Mouse (Mus musculus) intestine, embryonic 14.5 days (tissue): Measurements from ENCODE around the gene Sox2. TPM values are rescaled to one million over a fixed set of nuclear protein-coding genes. Genes with fewer than 3 reads are reported as not detected.

ENCODE experiments used
- ATAC-seq: fragments of 200-750 bp; cut with Nextera tagmentation; replicated peaks from 2 replicates; pipeline ENCODE4 v1.8.0; 2017; ENCODE audit warnings: low read depth, moderate number of reproducible peaks, moderate TSS enrichment, moderate library complexity; ENCODE audit not compliant: low FRiP score, low TSS enrichment
- DNase-seq: peaks from one replicate; pipeline ENCODE4 v3.0.0-alpha.2; 2018; ENCODE audit warnings: low spot score
- H3K27ac ChIP-seq: fragments of 300-500 bp; sonication (generic); 2 replicates; pipeline ENCODE4 v1.5.1; 2014; ENCODE audit warnings: low read depth, mild to moderate bottlenecking, control low read depth
- H3K27me3 ChIP-seq: fragments of 300-500 bp; sonication (generic); replicated peaks from 2 replicates; pipeline ENCODE4 v1.6.1; 2014; ENCODE audit warnings: low read length, control low read depth; ENCODE audit not compliant: control insufficient read depth, insufficient read depth
- H3K36me3 ChIP-seq: fragments of 300-500 bp; sonication (generic); 2 replicates; pipeline ENCODE4 v1.6.1; 2014; ENCODE audit warnings: low read length, control low read depth; ENCODE audit not compliant: control insufficient read depth, insufficient read depth
- H3K4me1 ChIP-seq: fragments of 300-500 bp; sonication (generic); replicated peaks from 2 replicates; pipeline ENCODE4 v1.6.1; 2014; ENCODE audit warnings: low read length, control low read depth, mixed read lengths; ENCODE audit not compliant: control insufficient read depth, insufficient read depth
- H3K4me2 ChIP-seq: fragments of 300-500 bp; sonication (generic); 2 replicates; pipeline ENCODE4 v1.6.1; 2014; ENCODE audit warnings: low read length
- H3K4me3 ChIP-seq: fragments of 300-500 bp; sonication (generic); 2 replicates; pipeline ENCODE4 v1.5.1; 2014; ENCODE audit warnings: low read depth, low read length, control low read depth, mixed read lengths
- H3K9ac ChIP-seq: fragments of 300-500 bp; sonication (generic); 2 replicates; pipeline ENCODE4 v1.6.1; 2014; ENCODE audit warnings: mild to moderate bottlenecking, low read length
- H3K9me3 ChIP-seq: fragments of 300-500 bp; sonication (generic); 2 replicates; pipeline ENCODE4 v1.6.1; 2016; ENCODE audit warnings: low read length, control low read depth; ENCODE audit not compliant: control insufficient read depth
- WGBS: fragments of 180-500 bp; shearing (Covaris S2); extraction: QIAGEN DNeasy Blood & Tissue Kit; methylation state at CpG from one replicate; pipeline ENCODE4 v1.1.7; 2014; 5-methylcytosine and 5-hydroxymethylcytosine counted together
- polyA plus RNA-seq: library from polyadenylated mRNA; unstranded; fragments of >200 nt; fragmentation: Nextera tagmentation; extraction: Ambion mirVana; gene quantifications from 2 replicates; pipeline ENCODE4 v1.2.1, GENCODE M21; 2014

Sox2 gene
- polyA plus RNA-seq, 1 experiment from 2014 or later = 0.61 TPM

- peak overlapping the region; percentile 34 for H3K4me3 ChIP-seq
- under 1% methylated on average over 50 of the region's 50 CpGs for WGBS
- no peak overlapping the region for H3K27ac ChIP-seq
- H3K9ac ChIP-seq = no peak overlapping the region
- ATAC-seq (peak; percentile 29), DNase-seq (no peak)
- H3K4me1 ChIP-seq = 0 out of 2 replicates have a peak, but pooled peaks cover 7% of the 10 kb centered on the region
- no peaks in the 10 kb centered on the region for H3K36me3 ChIP-seq
- peak overlapping the region; percentile 55 for H3K4me2 ChIP-seq
- no peaks in the 10 kb centered on the region for H3K9me3 ChIP-seq
- peaks cover 98% of the 10 kb centered on the region for H3K27me3 ChIP-seq
Observed at GRCm38 (mm10) chr3:34648833-34649719, 1.1 kb upstream of the Sox2 start.

GRCm38 (mm10) chr3:34650621-34651361 lies 586 bp downstream of the Sox2 start:
- no peak overlapping the region for H3K27ac ChIP-seq
- peak overlapping the region; percentile 55 for H3K4me2 ChIP-seq
- peak overlapping the region; percentile 7; the same call in 1 of the 2 replicates for H3K9ac ChIP-seq
- no peaks in the 10 kb centered on the region for H3K9me3 ChIP-seq
- DNase-seq = peak; percentile 85
- peak; percentile 17; the same call in 1 of the 2 replicates for ATAC-seq
- H3K4me1 ChIP-seq = 0 out of 2 replicates have a peak, but pooled peaks cover 7% of the 10 kb centered on the region
- H3K36me3 ChIP-seq = no peaks in the 10 kb centered on the region
- H3K27me3 ChIP-seq = peaks cover 98% of the 10 kb centered on the region
- peak overlapping the region; percentile 34 for H3K4me3 ChIP-seq
- WGBS = under 1% methylated on average over 67 of the region's 67 CpGs

- WGBS = 3% methylated on average over 26 of the region's 26 CpGs
- peak overlapping the region; percentile 55 for H3K4me2 ChIP-seq
Observed at GRCm38 (mm10) chr3:34651486-34652170, 1.4 kb downstream of the Sox2 start.

GRCm38 (mm10) chr3:34652616-34653015 lies 2.4 kb downstream of the Sox2 start:
- no peak overlapping the region for H3K4me3 ChIP-seq
- H3K4me1 ChIP-seq = 0 out of 2 replicates have a peak, but pooled peaks cover 7% of the 10 kb centered on the region
- no peak for DNase-seq
- no peak overlapping the region for H3K9ac ChIP-seq
- H3K9me3 ChIP-seq = no peaks in the 10 kb centered on the region
- no peak overlapping the region for H3K4me2 ChIP-seq
- 1% methylated on average over 14 of the region's 14 CpGs for WGBS
- ATAC-seq = no peak
- H3K27ac ChIP-seq = no peak overlapping the region
- H3K27me3 ChIP-seq = peaks cover 98% of the 10 kb centered on the region
- H3K36me3 ChIP-seq = no peaks in the 10 kb centered on the region

More at GRCm38 (mm10) chr3:34651486-34652170, 1.4 kb downstream of the Sox2 start:
- Histone ChIP-seq H3K9ac (no peak overlapping the region; the same call in 1 of the 2 replicates), H3K4me1 (0 out of 2 replicates have a peak, but pooled peaks cover 7% of the 10 kb centered on the region), H3K4me3 (peak overlapping the region; percentile 34; the same call in 1 of the 2 replicates), H3K27ac (no peak overlapping the region), H3K36me3 (no peaks in the 10 kb centered on the region), H3K9me3 (no peaks in the 10 kb centered on the region), H3K27me3 (peaks cover 98% of the 10 kb centered on the region)
- DNase-seq (no peak), ATAC-seq (no peak)

- Histone ChIP-seq H3K4me1 (0 out of 2 replicates have a peak, but pooled peaks cover 7% of the 10 kb centered on the region), H3K27ac (no peak overlapping the region), H3K27me3 (peaks cover 98% of the 10 kb centered on the region), H3K4me2 (no peak overlapping the region; the same call in 1 of the 2 replicates), H3K9me3 (no peaks in the 10 kb centered on the region), H3K36me3 (no peaks in the 10 kb centered on the region), H3K9ac (no peak overlapping the region), H3K4me3 (0 out of 2 replicates have a peak overlapping the region, but pooled peaks have one; percentile 8)
- DNase-seq (no peak), ATAC-seq (no peak)
- 1% methylated on average over 26 of the region's 26 CpGs for WGBS
Observed at GRCm38 (mm10) chr3:34653235-34653976, 3.2 kb downstream of the Sox2 start.

- WGBS = 3% methylated on average over 9 of the region's 9 CpGs
- Histone ChIP-seq H3K27me3 (peaks cover 98% of the 10 kb centered on the region), H3K4me2 (no peak overlapping the region; the same call in 1 of the 2 replicates), H3K4me3 (no peak overlapping the region), H3K36me3 (no peaks in the 10 kb centered on the region), H3K9me3 (no peaks in the 10 kb centered on the region), H3K9ac (no peak overlapping the region), H3K4me1 (0 out of 2 replicates have a peak, but pooled peaks cover 7% of the 10 kb centered on the region), H3K27ac (no peak overlapping the region)
- ATAC-seq = no peak
- no peak for DNase-seq
Observed at GRCm38 (mm10) chr3:34653977-34654500, 3.8 kb downstream of the Sox2 start.

- 20% methylated on average over 6 of the region's 6 CpGs for WGBS
- ATAC-seq (no peak), DNase-seq (no peak)
- H3K4me3 ChIP-seq = no peak overlapping the region
- peaks cover 98% of the 10 kb centered on the region for H3K27me3 ChIP-seq
- no peaks in the 10 kb centered on the region for H3K9me3 ChIP-seq
- no peaks in the 10 kb centered on the region for H3K36me3 ChIP-seq
- 0 out of 2 replicates have a peak, but pooled peaks cover under 1% of the 10 kb centered on the region for H3K4me1 ChIP-seq
- no peak overlapping the region for H3K27ac ChIP-seq
- no peak overlapping the region for H3K9ac ChIP-seq
- H3K4me2 ChIP-seq = no peak overlapping the region
Observed at GRCm38 (mm10) chr3:34654781-34655180, 4.6 kb downstream of the Sox2 start.
